Mouse (Mus musculus): ENCODE measurements around the gene Rreb1.
A peak's percentile ranks its signal among the peaks of the same experiment; 100 is the strongest.

Gene Rreb1

GRCm38 (mm10) chr13:37986166-37986565 is 208.0 kb downstream of the Rreb1 start:
- no peak for DNase-seq

GRCm38 (mm10) chr13:37989701-37990100 is 211.5 kb downstream of the Rreb1 start:
- DNase-seq: no peak

GRCm38 (mm10) chr13:37992638-37993371 is 214.6 kb downstream of the Rreb1 start:
- peak; percentile 25 for DNase-seq

- no peak for DNase-seq
Measured at GRCm38 (mm10) chr13:37993376-37993703, 215.1 kb downstream of the Rreb1 start.

- peak; percentile 97 for DNase-seq
Measured at GRCm38 (mm10) chr13:37993704-37994404, 215.7 kb downstream of the Rreb1 start, which contains the start of gene Ssr1. Gene Ssr1, minus strand, starts transcription at chr13:37994217.

GRCm38 (mm10) chr13:37994405-37994749 is 216.2 kb downstream of the Rreb1 start:
- DNase-seq: no peak

GRCm38 (mm10) chr13:37999713-38000112 is 221.5 kb downstream of the Rreb1 start:
- DNase-seq: no peak
